Mouse (Mus musculus) lung, postnatal 0 days (tissue): ENCODE results near the gene Id3.

Experiments
- CTCF ChIP-seq: IDR thresholded peaks from 2 replicates; pipeline ENCODE4 v1.5.1; 2016; ENCODE audit warnings: antibody characterized with exemption, mild to moderate bottlenecking
- EP300 ChIP-seq: IDR thresholded peaks from 2 replicates; pipeline ENCODE4 v1.6.1; 2016; ENCODE audit warnings: antibody characterized with exemption, mild to moderate bottlenecking, control low read depth

DNA sequence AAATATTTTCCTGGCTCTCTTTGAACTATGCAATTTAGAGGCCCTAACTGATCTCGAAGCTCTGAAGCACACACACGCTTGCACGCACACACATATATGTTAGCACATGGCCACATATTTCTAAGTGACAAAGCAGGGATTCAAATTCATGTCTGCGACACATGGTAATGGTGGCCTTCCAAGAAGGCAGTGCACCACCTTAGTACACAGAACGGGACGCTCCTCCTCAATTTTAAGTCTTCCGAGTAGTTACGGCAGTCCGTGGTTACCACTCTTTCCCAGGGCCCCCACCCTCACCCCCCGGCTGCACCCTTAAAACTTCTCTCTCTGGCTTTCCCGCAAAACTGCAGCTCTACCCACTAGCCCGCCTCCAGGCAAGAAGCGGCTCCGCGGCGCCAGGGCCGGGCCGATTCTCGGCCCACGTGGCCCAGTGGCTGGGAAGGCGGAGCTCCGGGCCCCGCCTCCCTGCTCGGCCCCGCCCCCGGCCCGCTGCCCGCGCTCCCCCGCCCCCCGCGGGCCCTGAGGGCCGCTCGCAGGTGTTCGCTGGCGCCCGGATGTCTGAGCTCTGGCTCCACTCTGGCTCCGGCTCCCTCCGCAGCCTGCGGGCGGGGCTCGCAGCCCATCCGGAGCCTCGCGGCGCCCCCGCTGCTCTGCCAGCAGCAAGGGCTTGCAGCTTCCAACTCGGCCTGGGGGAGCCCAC lies 4.3 kb downstream of the Id3 start:
- no peak for TF ChIP-seq CTCF
- TF ChIP-seq EP300 = peak; percentile 56
